Mouse (Mus musculus) stomach, embryonic 14.5 days (tissue): ENCODE measurements around the gene Syt8. TPM values are rescaled to one million over a fixed set of nuclear protein-coding genes. Genes with fewer than 3 reads are reported as not detected.
A peak's percentile ranks its signal among the peaks of the same experiment; 100 is the strongest.

Experiments used
- ATAC-seq: fragments of 200-750 bp; cut with Nextera tagmentation; 2 replicates; pipeline ENCODE4 v1.8.0; 2017; ENCODE audit warnings: low read depth, moderate TSS enrichment; ENCODE audit not compliant: insufficient number of reproducible peaks, insufficient read depth, low FRiP score
- H3K27ac ChIP-seq: fragments of 300-500 bp; sonication (generic); 2 replicates; pipeline ENCODE4 v1.5.1; 2014; ENCODE audit warnings: mild to moderate bottlenecking, low read length, moderate library complexity, mixed read lengths
- H3K27me3 ChIP-seq: fragments of 300-500 bp; sonication (generic); 2 replicates; pipeline ENCODE4 v1.6.1; 2014; ENCODE audit warnings: low read length, control low read depth, mixed read lengths; ENCODE audit not compliant: control insufficient read depth, insufficient read depth
- H3K36me3 ChIP-seq: fragments of 300-500 bp; sonication (generic); 2 replicates; pipeline ENCODE4 v1.6.1; 2014; ENCODE audit warnings: mild to moderate bottlenecking, control low read depth, low read length, moderate library complexity, mixed read lengths; ENCODE audit not compliant: control insufficient read depth, insufficient read depth
- H3K4me1 ChIP-seq: fragments of 300-500 bp; sonication (generic); 2 replicates; pipeline ENCODE4 v1.6.1; 2014; ENCODE audit warnings: low read length, control low read depth, mixed read lengths; ENCODE audit not compliant: control insufficient read depth, insufficient read depth
- H3K4me2 ChIP-seq: fragments of 300-500 bp; sonication (generic); replicated peaks from 2 replicates; pipeline ENCODE4 v1.6.1; 2014; ENCODE audit warnings: low read depth, low read length, control low read depth
- H3K4me3 ChIP-seq: fragments of 300-500 bp; sonication (generic); 2 replicates; pipeline ENCODE4 v1.5.1; 2014; ENCODE audit warnings: low read depth, low read length, control low read depth
- H3K9ac ChIP-seq: fragments of 300-500 bp; sonication (generic); replicated peaks from 2 replicates; pipeline ENCODE4 v1.6.1; 2014; ENCODE audit warnings: low read depth, mild to moderate bottlenecking, control low read depth, low read length, moderate library complexity, mixed read lengths
- H3K9me3 ChIP-seq: fragments of 300-500 bp; sonication (generic); 2 replicates; pipeline ENCODE4 v1.6.1; 2016; ENCODE audit warnings: low read depth, low read length, control low read depth; ENCODE audit not compliant: control insufficient read depth
- WGBS: fragments of 180-500 bp; shearing (Covaris S2); extraction: QIAGEN DNeasy Blood & Tissue Kit; methylation state at CpG from one replicate; pipeline ENCODE4 v1.1.7; 2014; 5-methylcytosine and 5-hydroxymethylcytosine counted together
- polyA plus RNA-seq: library from polyadenylated mRNA; unstranded; fragments of >200 nt; fragmentation: Nextera tagmentation; extraction: Ambion mirVana; gene quantifications from 2 replicates; pipeline ENCODE4 v1.2.1, GENCODE M21; 2014

The Syt8 gene
- polyA plus RNA-seq, 1 experiment from 2014 or later: 4.8 TPM

GRCm38 (mm10) chr7:142458026-142458425, 23.4 kb downstream of the Syt8 start:
- ATAC-seq: peak; percentile 83
- Histone ChIP-seq H3K27ac (peak overlapping the region; percentile 97), H3K9me3 (no peaks in the 10 kb centered on the region), H3K4me3 (no peak overlapping the region), H3K9ac (no peak overlapping the region), H3K4me2 (no peak overlapping the region), H3K4me1 (peaks cover 41% of the 10 kb centered on the region), H3K27me3 (no peaks in the 10 kb centered on the region), H3K36me3 (no peaks in the 10 kb centered on the region)
- WGBS: 15% methylated on average over 2 of the region's 2 CpGs

- H3K4me1 ChIP-seq: peaks cover 41% of the 10 kb centered on the region
- H3K9me3 ChIP-seq: no peaks in the 10 kb centered on the region
- no peaks in the 10 kb centered on the region for H3K36me3 ChIP-seq
- no peak for ATAC-seq
- H3K9ac ChIP-seq: no peak overlapping the region
- WGBS: 73% methylated on average over 5 of the region's 5 CpGs
- H3K4me2 ChIP-seq: no peak overlapping the region
- no peak overlapping the region for H3K4me3 ChIP-seq
- H3K27ac ChIP-seq: peak overlapping the region; percentile 97
- H3K27me3 ChIP-seq: no peaks in the 10 kb centered on the region
These were observed 24.1 kb downstream of the Syt8 start for GRCm38 (mm10) chr7:142458676-142459298.

GRCm38 (mm10) chr7:142459299-142459691, 24.6 kb downstream of the Syt8 start:
- WGBS: 54% methylated on average over 2 of the region's 2 CpGs
- peaks cover 36% of the 10 kb centered on the region for H3K4me1 ChIP-seq
- no peak overlapping the region for H3K4me3 ChIP-seq
- H3K27ac ChIP-seq: peak overlapping the region; percentile 97
- no peak overlapping the region for H3K4me2 ChIP-seq
- no peak overlapping the region for H3K9ac ChIP-seq
- no peak for ATAC-seq
- no peaks in the 10 kb centered on the region for H3K27me3 ChIP-seq
- H3K9me3 ChIP-seq: no peaks in the 10 kb centered on the region
- no peaks in the 10 kb centered on the region for H3K36me3 ChIP-seq

- H3K4me2 ChIP-seq: no peak within 1 kb of the TSS
- H3K27me3 ChIP-seq: no peaks in the 10 kb centered on the region
- no peak for ATAC-seq
- H3K9ac ChIP-seq: no peak within 1 kb of the TSS
- H3K27ac ChIP-seq: peak within 1 kb of the TSS; percentile 97
- H3K36me3 ChIP-seq: no peaks in the 10 kb centered on the region
- no peaks in the 10 kb centered on the region for H3K9me3 ChIP-seq
- peaks cover 27% of the 10 kb centered on the region for H3K4me1 ChIP-seq
- H3K4me3 ChIP-seq: no peak within 1 kb of the TSS
- WGBS: 94% methylated on average over 7 of the region's 7 CpGs
These were observed 26.0 kb downstream of the Syt8 start, which contains the start of gene Lsp1 for GRCm38 (mm10) chr7:142460636-142461077. TSS of gene Lsp1 (plus strand) at chr7:142460809.

GRCm38 (mm10) chr7:142461446-142461845, 26.8 kb downstream of the Syt8 start:
- H3K27ac ChIP-seq: no peak overlapping the region
- no peak overlapping the region for H3K4me2 ChIP-seq
- no peaks in the 10 kb centered on the region for H3K36me3 ChIP-seq
- no peak overlapping the region for H3K4me3 ChIP-seq
- no peak for ATAC-seq
- H3K27me3 ChIP-seq: no peaks in the 10 kb centered on the region
- no peak overlapping the region for H3K9ac ChIP-seq
- WGBS: 88% methylated on average over 2 of the region's 2 CpGs
- peaks cover 22% of the 10 kb centered on the region for H3K4me1 ChIP-seq
- no peaks in the 10 kb centered on the region for H3K9me3 ChIP-seq

- peaks cover 15% of the 10 kb centered on the region for H3K4me1 ChIP-seq
- H3K36me3 ChIP-seq: no peaks in the 10 kb centered on the region
- no peak overlapping the region for H3K4me2 ChIP-seq
- H3K9ac ChIP-seq: no peak overlapping the region
- no peaks in the 10 kb centered on the region for H3K27me3 ChIP-seq
- H3K27ac ChIP-seq: no peak overlapping the region
- ATAC-seq: no peak
- H3K4me3 ChIP-seq: no peak overlapping the region
- WGBS: 80% methylated on average over 6 of the region's 6 CpGs
- H3K9me3 ChIP-seq: no peaks in the 10 kb centered on the region
These were observed 27.5 kb downstream of the Syt8 start for GRCm38 (mm10) chr7:142462190-142462589.

- Histone ChIP-seq H3K27me3 (no peaks in the 10 kb centered on the region), H3K9ac (no peak overlapping the region), H3K4me1 (peaks cover 14% of the 10 kb centered on the region), H3K27ac (no peak overlapping the region), H3K9me3 (no peaks in the 10 kb centered on the region), H3K4me3 (no peak overlapping the region), H3K4me2 (no peak overlapping the region), H3K36me3 (no peaks in the 10 kb centered on the region)
- WGBS: 73% methylated on average over 4 of the region's 4 CpGs
- ATAC-seq: no peak
These were observed 28.0 kb downstream of the Syt8 start for GRCm38 (mm10) chr7:142462594-142463078.

GRCm38 (mm10) chr7:142470171-142470691, 35.6 kb downstream of the Syt8 start:
- Histone ChIP-seq H3K36me3 (no peaks in the 10 kb centered on the region), H3K27ac (peak overlapping the region; percentile 97), H3K27me3 (no peaks in the 10 kb centered on the region), H3K4me1 (peaks cover 40% of the 10 kb centered on the region), H3K9ac (no peak overlapping the region), H3K4me2 (no peak overlapping the region), H3K4me3 (no peak overlapping the region), H3K9me3 (no peaks in the 10 kb centered on the region)
- 67% methylated on average over 7 of the region's 7 CpGs for WGBS
- ATAC-seq: no peak
